Mouse (Mus musculus) midbrain, embryonic 11.5 days (tissue): ENCODE measurements around the gene Pofut2. TPM values are rescaled to one million over a fixed set of nuclear protein-coding genes. Genes with fewer than 3 reads are reported as not detected.

Experiments used
- ATAC-seq: fragments of 200-750 bp; cut with Nextera tagmentation; 2 replicates; pipeline ENCODE4 v1.8.0; 2017; ENCODE audit warnings: moderate TSS enrichment, moderate library complexity; ENCODE audit not compliant: low FRiP score
- DNase-seq: peaks from one replicate; pipeline ENCODE4 v3.0.0; 2015; ENCODE audit warnings: low spot score; ENCODE audit errors: missing footprints
- H3K27ac ChIP-seq: fragments of 300-500 bp; sonication (generic); 2 replicates; pipeline ENCODE4 v1.5.1; 2014; ENCODE audit warnings: low read depth, low read length
- H3K27me3 ChIP-seq: fragments of 300-500 bp; sonication (generic); 2 replicates; pipeline ENCODE4 v1.6.1; 2014; ENCODE audit warnings: mild to moderate bottlenecking, low read length, moderate library complexity, mixed read lengths; ENCODE audit not compliant: control insufficient read depth, insufficient read depth
- H3K36me3 ChIP-seq: fragments of 300-500 bp; sonication (generic); 2 replicates; pipeline ENCODE4 v1.6.1; 2014; ENCODE audit warnings: mild to moderate bottlenecking, low read length, moderate library complexity, mixed read lengths; ENCODE audit not compliant: control insufficient read depth, insufficient read depth
- H3K4me1 ChIP-seq: fragments of 300-500 bp; sonication (generic); 2 replicates; pipeline ENCODE4 v1.6.1; 2014; ENCODE audit warnings: low read length; ENCODE audit not compliant: control insufficient read depth, insufficient read depth
- H3K4me2 ChIP-seq: fragments of 300-500 bp; sonication (generic); 2 replicates; pipeline ENCODE4 v1.6.1; 2014; ENCODE audit warnings: mild to moderate bottlenecking, moderate library complexity
- H3K4me3 ChIP-seq: fragments of 300-500 bp; sonication (generic); 2 replicates; pipeline ENCODE4 v1.5.1; 2014; ENCODE audit warnings: low read depth, low read length
- H3K9ac ChIP-seq: fragments of 300-500 bp; sonication (generic); 2 replicates; pipeline ENCODE4 v1.6.1; 2014; ENCODE audit warnings: low read length
- H3K9me3 ChIP-seq: fragments of 300-500 bp; sonication (generic); 2 replicates; pipeline ENCODE4 v1.6.1; 2016; ENCODE audit warnings: low read length; ENCODE audit not compliant: control insufficient read depth
- WGBS: fragments of 180-500 bp; shearing (Covaris S2); extraction: QIAGEN DNeasy Blood & Tissue Kit; methylation state at CpG from one replicate; pipeline ENCODE4 v1.1.7; 2014; 5-methylcytosine and 5-hydroxymethylcytosine counted together
- polyA plus RNA-seq: library from polyadenylated mRNA; unstranded; fragments of >200 nt; fragmentation: Nextera tagmentation; extraction: Ambion mirVana; gene quantifications from 2 replicates; pipeline ENCODE4 v1.2.1, GENCODE M21; 2014

The Pofut2 gene
- polyA plus RNA-seq, 1 experiment from 2014 or later = 69.7 TPM

GRCm38 (mm10) chr10:77299194-77299593, 40.2 kb downstream of the Pofut2 start:
- 85% methylated on average over 2 of the region's 2 CpGs for WGBS
- no peak overlapping the region for H3K27ac ChIP-seq
- no peak overlapping the region for H3K4me3 ChIP-seq
- H3K9ac ChIP-seq = no peak overlapping the region
- no peak overlapping the region for H3K4me2 ChIP-seq
- no peaks in the 10 kb centered on the region for H3K4me1 ChIP-seq
- H3K9me3 ChIP-seq = no peaks in the 10 kb centered on the region
- DNase-seq = no peak
- H3K27me3 ChIP-seq = no peaks in the 10 kb centered on the region
- no peak for ATAC-seq
- H3K36me3 ChIP-seq = no peaks in the 10 kb centered on the region

DNA sequence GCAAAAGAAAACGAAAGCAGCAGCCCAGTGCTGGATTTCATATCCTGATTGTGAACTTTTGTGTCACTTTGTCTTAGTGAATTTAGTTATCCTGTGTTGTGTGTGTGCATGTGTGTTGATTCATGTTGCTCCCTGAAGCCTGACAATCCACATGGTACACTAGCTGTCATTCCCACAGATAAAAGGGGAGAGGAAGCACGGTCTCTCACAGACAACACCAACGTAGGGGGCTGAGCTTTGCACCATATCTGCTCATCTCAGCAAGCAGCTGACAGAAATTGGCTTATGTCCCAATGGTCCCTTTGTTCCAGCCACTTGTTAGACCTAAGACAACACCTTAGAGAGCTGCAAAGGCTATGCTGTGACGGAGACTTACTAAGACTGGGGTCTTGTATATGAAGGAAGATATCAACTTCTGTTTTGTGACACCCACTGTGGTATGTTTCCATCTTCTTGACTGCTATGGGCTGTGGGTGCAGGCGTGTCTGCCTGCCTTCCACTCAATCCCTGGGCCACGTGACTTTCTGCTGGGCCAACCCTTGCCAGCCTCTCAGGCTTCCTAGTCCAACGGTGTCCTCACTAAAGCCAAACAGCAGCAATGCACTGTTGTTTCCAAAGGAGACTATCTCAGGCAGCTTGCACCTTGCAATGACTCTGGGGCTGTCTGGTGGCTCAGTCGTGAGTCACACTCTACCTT, 41.4 kb downstream of the Pofut2 start:
- Histone ChIP-seq H3K27me3 (no peaks in the 10 kb centered on the region), H3K4me1 (peaks cover 6% of the 10 kb centered on the region; the same call in 1 of the 2 replicates), H3K4me3 (no peak overlapping the region), H3K4me2 (no peak overlapping the region), H3K9me3 (no peaks in the 10 kb centered on the region), H3K9ac (no peak overlapping the region), H3K36me3 (no peaks in the 10 kb centered on the region), H3K27ac (no peak overlapping the region)
- ATAC-seq (no peak), DNase-seq (no peak)
- 86% methylated on average over 8 of the region's 8 CpGs for WGBS

- 87% methylated on average over 4 of the region's 4 CpGs for WGBS
- H3K9ac ChIP-seq = no peak overlapping the region
- DNase-seq (no peak), ATAC-seq (no peak)
- H3K4me3 ChIP-seq = no peak overlapping the region
- H3K9me3 ChIP-seq = no peaks in the 10 kb centered on the region
- H3K4me1 ChIP-seq = peaks cover 9% of the 10 kb centered on the region; the same call in 1 of the 2 replicates
- no peak overlapping the region for H3K27ac ChIP-seq
- H3K4me2 ChIP-seq = no peak overlapping the region
- H3K27me3 ChIP-seq = no peaks in the 10 kb centered on the region
- H3K36me3 ChIP-seq = no peaks in the 10 kb centered on the region
These were observed 41.9 kb downstream of the Pofut2 start for GRCm38 (mm10) chr10:77300934-77301297.

DNA sequence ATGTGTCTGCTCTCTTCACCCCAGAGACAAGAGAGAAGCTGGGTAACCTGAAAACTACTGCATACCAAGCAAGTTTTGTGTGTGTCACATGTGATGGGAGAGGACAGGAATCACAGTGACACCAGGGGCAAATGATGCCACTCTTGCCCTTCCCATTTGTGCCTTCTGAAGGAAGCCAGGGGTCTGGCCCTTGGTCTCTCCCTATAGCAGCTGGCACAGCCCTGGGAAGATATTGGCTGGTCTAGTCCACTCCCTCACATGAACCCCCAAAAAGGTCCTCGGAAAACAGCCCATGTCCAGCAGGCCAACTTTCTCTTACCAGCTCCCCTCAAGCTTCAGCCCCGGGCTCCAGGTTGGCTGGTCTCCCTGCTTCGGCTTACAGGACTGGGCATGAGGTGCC, 45.3 kb downstream of the Pofut2 start:
- ATAC-seq = no peak
- WGBS = 69% methylated on average over 3 of the region's 3 CpGs

GRCm38 (mm10) chr10:77304840-77305533, 46.0 kb downstream of the Pofut2 start:
- H3K27ac ChIP-seq = no peak overlapping the region
- no peak overlapping the region for H3K4me3 ChIP-seq
- ATAC-seq (peak; percentile 61; the same call in 1 of the 2 replicates), DNase-seq (peak; percentile 83)
- H3K4me2 ChIP-seq = no peak overlapping the region
- H3K4me1 ChIP-seq = peaks cover 9% of the 10 kb centered on the region; the same call in 1 of the 2 replicates
- no peaks in the 10 kb centered on the region for H3K9me3 ChIP-seq
- WGBS = 21% methylated on average over 4 of the region's 4 CpGs
- H3K9ac ChIP-seq = no peak overlapping the region
- H3K27me3 ChIP-seq = no peaks in the 10 kb centered on the region
- H3K36me3 ChIP-seq = no peaks in the 10 kb centered on the region

More for the DNA sequence above, 45.3 kb downstream of the Pofut2 start:
- H3K27me3 ChIP-seq = no peaks in the 10 kb centered on the region
- no peak overlapping the region for H3K27ac ChIP-seq
- no peak overlapping the region for H3K4me2 ChIP-seq
- no peak overlapping the region for H3K4me3 ChIP-seq
- no peaks in the 10 kb centered on the region for H3K9me3 ChIP-seq
- DNase-seq = no peak
- no peak overlapping the region for H3K9ac ChIP-seq
- peaks cover 9% of the 10 kb centered on the region; the same call in 1 of the 2 replicates for H3K4me1 ChIP-seq
- no peaks in the 10 kb centered on the region for H3K36me3 ChIP-seq

- 84% methylated on average over 8 of the region's 8 CpGs for WGBS
- Histone ChIP-seq H3K4me3 (no peak overlapping the region), H3K36me3 (no peaks in the 10 kb centered on the region), H3K9ac (no peak overlapping the region), H3K9me3 (no peaks in the 10 kb centered on the region), H3K27me3 (no peaks in the 10 kb centered on the region), H3K4me2 (no peak overlapping the region), H3K4me1 (peaks cover 9% of the 10 kb centered on the region; the same call in 1 of the 2 replicates), H3K27ac (no peak overlapping the region)
- ATAC-seq (no peak), DNase-seq (no peak)
These were observed 46.7 kb downstream of the Pofut2 start for GRCm38 (mm10) chr10:77305766-77306165.

DNA sequence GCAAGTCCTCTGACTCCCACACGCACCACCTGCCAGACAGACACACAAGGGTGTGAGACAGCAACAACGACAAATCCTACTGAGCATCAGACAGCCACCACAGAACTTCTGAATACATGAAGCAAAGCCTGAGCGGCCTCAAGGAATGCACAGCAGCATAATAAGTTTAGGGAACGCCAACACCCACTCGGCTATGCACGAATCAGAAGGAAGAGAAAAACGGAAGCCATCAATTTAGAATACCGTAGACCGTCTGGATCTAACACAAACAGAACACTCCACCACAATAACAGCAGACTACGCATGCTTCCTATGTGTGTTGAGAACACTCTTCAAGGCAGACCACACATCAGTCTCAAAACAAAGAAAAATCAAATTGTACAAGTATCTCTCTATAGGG, 50.0 kb downstream of the Pofut2 start:
- Histone ChIP-seq H3K9me3 (no peaks in the 10 kb centered on the region), H3K36me3 (no peaks in the 10 kb centered on the region), H3K9ac (no peak overlapping the region), H3K27me3 (no peaks in the 10 kb centered on the region), H3K27ac (no peak overlapping the region), H3K4me1 (peaks cover 9% of the 10 kb centered on the region; the same call in 1 of the 2 replicates), H3K4me2 (no peak overlapping the region), H3K4me3 (no peak overlapping the region)
- DNase-seq (no peak), ATAC-seq (no peak)
- 69% methylated on average over 10 of the region's 10 CpGs for WGBS

DNA sequence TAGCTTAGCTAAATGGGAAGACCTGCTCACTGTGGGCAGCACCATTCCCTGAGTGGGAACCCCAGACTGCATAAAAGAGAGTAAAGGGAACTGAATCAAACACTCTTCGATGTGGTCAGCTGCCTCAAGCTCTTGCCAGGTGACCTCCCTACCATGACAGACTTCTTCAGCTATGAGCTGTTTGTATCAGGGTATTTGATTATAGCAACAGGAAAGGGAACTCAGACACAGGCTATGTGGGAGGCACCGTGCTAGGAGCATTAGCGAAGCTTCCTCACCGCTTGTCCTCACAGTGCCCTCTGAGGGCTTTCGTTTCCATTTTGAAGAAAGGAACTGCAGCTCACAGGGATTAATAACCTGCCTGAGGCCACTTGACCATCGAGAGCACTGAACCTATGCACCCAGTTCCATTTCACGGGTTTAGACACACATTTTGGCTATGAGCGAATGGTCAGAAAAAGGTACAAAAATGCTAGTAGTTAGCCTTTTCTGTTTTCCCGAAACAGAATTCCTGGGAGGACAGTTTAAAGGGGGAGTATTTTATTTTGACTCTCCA, 55.8 kb downstream of the Pofut2 start:
- ATAC-seq = no peak
- no peak for DNase-seq
- no peaks in the 10 kb centered on the region for H3K9me3 ChIP-seq
- H3K4me1 ChIP-seq = no peaks in the 10 kb centered on the region
- no peak overlapping the region for H3K4me3 ChIP-seq
- H3K27ac ChIP-seq = no peak overlapping the region
- no peaks in the 10 kb centered on the region for H3K27me3 ChIP-seq
- H3K9ac ChIP-seq = no peak overlapping the region
- WGBS = 88% methylated on average over 9 of the region's 9 CpGs
- H3K36me3 ChIP-seq = no peaks in the 10 kb centered on the region; the same call in 1 of the 2 replicates
- H3K4me2 ChIP-seq = no peak overlapping the region

DNA sequence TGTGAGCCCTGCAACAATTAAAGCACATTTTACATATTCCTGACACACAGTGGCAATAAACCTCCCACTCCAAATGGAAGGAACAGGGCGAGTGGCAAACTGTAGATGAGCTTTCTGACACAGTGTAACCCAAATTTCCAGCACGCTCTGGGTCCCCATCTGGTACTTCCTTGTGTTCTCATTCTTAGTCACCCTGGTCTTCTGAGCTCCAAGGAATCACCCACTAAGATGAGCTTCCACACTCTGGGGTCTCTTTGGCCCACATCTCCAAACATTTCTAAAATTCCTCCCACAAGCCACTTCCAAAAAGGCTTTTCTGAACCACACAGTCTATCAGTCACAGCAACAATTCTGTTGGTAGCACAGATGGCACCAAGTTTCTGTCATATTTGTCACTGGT, 56.7 kb downstream of the Pofut2 start:
- no peak for ATAC-seq
- DNase-seq = no peak
- 88% methylated on average over 2 of the region's 2 CpGs for WGBS

More for the DNA sequence above, 56.7 kb downstream of the Pofut2 start:
- H3K9ac ChIP-seq = no peak overlapping the region
- no peaks in the 10 kb centered on the region for H3K27me3 ChIP-seq
- no peak overlapping the region for H3K4me2 ChIP-seq
- no peak overlapping the region for H3K27ac ChIP-seq
- H3K9me3 ChIP-seq = no peaks in the 10 kb centered on the region
- no peaks in the 10 kb centered on the region for H3K4me1 ChIP-seq
- no peaks in the 10 kb centered on the region; the same call in 1 of the 2 replicates for H3K36me3 ChIP-seq
- H3K4me3 ChIP-seq = no peak overlapping the region
